Mouse (Mus musculus): Measurements from ENCODE around the gene Qrich1.

- TF ChIP-seq EP300 (IDR thresholded peaks at IDR 0.05): no peak
- TF ChIP-seq CTCF (IDR thresholded peaks at IDR 0.05): no peak
Measured at GRCm38 (mm10) chr9:108563671-108564070, 47.1 kb downstream of the Qrich1 start.
